Mouse (Mus musculus) embryonic facial prominence, embryonic 10.5 days (tissue): ENCODE data around the gene Htr5b. TPM values are rescaled to one million over a fixed set of nuclear protein-coding genes. Genes with fewer than 3 reads are reported as not detected.

Source experiments
- DNase-seq: peaks from one replicate; pipeline ENCODE4 v3.0.0-alpha.2; 2017; ENCODE audit warnings: low spot score
- H3K27ac ChIP-seq: fragments of 300-500 bp; sonication (generic); replicated peaks from 2 replicates; pipeline ENCODE4 v1.5.1; 2016; ENCODE audit warnings: mild to moderate bottlenecking
- H3K27me3 ChIP-seq: fragments of 300-500 bp; sonication (generic); replicated peaks from 2 replicates; pipeline ENCODE4 v1.6.1; 2016; ENCODE audit warnings: low read depth, mild to moderate bottlenecking; ENCODE audit not compliant: poor library complexity, severe bottlenecking
- H3K36me3 ChIP-seq: fragments of 300-500 bp; sonication (generic); replicated peaks from 2 replicates; pipeline ENCODE4 v1.6.1; 2016; ENCODE audit warnings: mild to moderate bottlenecking, moderate library complexity
- H3K4me1 ChIP-seq: fragments of 300-500 bp; sonication (generic); 2 replicates; pipeline ENCODE4 v1.6.1; 2016
- H3K4me3 ChIP-seq: fragments of 300-500 bp; sonication (generic); 2 replicates; pipeline ENCODE4 v1.5.1; 2016; ENCODE audit warnings: mild to moderate bottlenecking, moderate library complexity
- H3K9me3 ChIP-seq: fragments of 300-500 bp; sonication (generic); 2 replicates; pipeline ENCODE4 v1.6.1; 2016; ENCODE audit warnings: mild to moderate bottlenecking
- WGBS: fragments of 180-500 bp; shearing (Covaris S2); methylation state at CpG from one replicate; pipeline ENCODE4 v1.1.7; 2016; 5-methylcytosine and 5-hydroxymethylcytosine counted together
- polyA plus RNA-seq: library from polyadenylated mRNA; unstranded; fragments of >200 nt; fragmentation: Nextera tagmentation; extraction: Ambion mirVana; gene quantifications from 2 replicates; pipeline ENCODE4 v1.2.1, GENCODE M21; 2016

Htr5b gene
- polyA plus RNA-seq = 0.15 and 0.31 TPM in 2 replicates

- Histone ChIP-seq H3K9me3 (no peaks in the 10 kb centered on the region), H3K27ac (no peak within 1 kb of the TSS), H3K36me3 (no peaks in the 10 kb centered on the region), H3K4me1 (peaks cover 16% of the 10 kb centered on the region), H3K27me3 (peaks cover 48% of the 10 kb centered on the region), H3K4me3 (peak within 1 kb of the TSS; percentile 57)
- 2% methylated on average over 11 of the region's 11 CpGs for WGBS
- DNase-seq = peak; percentile 78
These were observed at the start of gene Htr5b for GRCm38 (mm10) chr1:121528399-121528720. Gene Htr5b, minus strand, starts transcription at chr1:121528465.

DNA sequence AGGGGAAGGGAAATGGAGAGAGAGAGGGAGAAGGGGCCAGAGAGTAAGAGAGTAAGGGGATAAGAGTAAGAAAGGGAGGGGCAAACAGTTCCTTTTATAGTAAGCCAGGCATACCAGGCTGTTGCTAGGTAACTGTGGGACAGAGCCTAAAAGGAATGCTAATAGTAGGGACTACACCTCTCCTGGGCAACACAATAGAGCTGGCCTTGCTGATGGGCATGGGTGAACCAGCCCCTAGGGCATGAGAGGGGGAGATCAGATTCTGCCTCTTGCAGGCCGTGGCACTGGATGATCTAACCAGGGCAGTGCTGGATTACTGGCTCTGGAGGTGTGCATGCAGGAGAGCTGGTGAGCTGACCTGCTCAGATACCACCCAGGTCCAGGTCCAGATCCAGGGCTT is 49.2 kb upstream of the Htr5b start:
- Histone ChIP-seq H3K36me3 (no peaks in the 10 kb centered on the region), H3K9me3 (no peaks in the 10 kb centered on the region), H3K4me3 (no peak overlapping the region), H3K27ac (no peak overlapping the region), H3K27me3 (no peaks in the 10 kb centered on the region), H3K4me1 (no peaks in the 10 kb centered on the region)
- DNase-seq = no peak
- WGBS = 38% methylated on average over 1 of the region's 1 CpGs

DNA sequence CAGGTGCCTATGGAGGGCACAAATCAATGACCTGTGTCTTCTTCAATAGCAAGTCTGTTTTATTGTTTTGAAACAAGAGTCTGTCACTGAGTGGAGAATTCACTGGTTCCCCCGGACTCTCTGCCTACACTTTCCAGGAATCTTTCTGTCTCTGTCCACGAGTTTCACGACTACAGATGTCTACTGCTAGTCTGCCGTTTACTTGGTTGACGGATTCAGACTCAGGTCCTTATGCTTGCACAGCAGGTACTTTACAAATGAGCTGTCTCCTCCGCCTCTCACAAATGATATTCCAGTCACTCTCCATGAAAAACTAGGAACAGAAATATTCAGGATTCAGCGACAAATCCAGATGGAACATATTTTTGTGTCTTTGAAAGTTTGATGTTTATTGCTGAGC is 42.3 kb upstream of the Htr5b start:
- Histone ChIP-seq H3K36me3 (peaks cover 1% of the 10 kb centered on the region), H3K27ac (no peak overlapping the region), H3K4me1 (peaks cover 7% of the 10 kb centered on the region; the same call in 1 of the 2 replicates), H3K9me3 (no peaks in the 10 kb centered on the region), H3K4me3 (no peak overlapping the region), H3K27me3 (no peaks in the 10 kb centered on the region)
- WGBS = 88% methylated on average over 7 of the region's 7 CpGs
- DNase-seq = no peak

GRCm38 (mm10) chr1:121567521-121568489 is 39.5 kb upstream of the Htr5b start, which contains the start of gene Ddx18:
Gene Ddx18, minus strand, starts transcription at chr1:121567989.
- Histone ChIP-seq H3K9me3 (no peaks in the 10 kb centered on the region), H3K4me3 (peak within 1 kb of the TSS; percentile 82), H3K27me3 (no peaks in the 10 kb centered on the region), H3K36me3 (peaks cover 28% of the 10 kb centered on the region), H3K27ac (peak within 1 kb of the TSS; percentile 86), H3K4me1 (peaks cover 7% of the 10 kb centered on the region; the same call in 1 of the 2 replicates)
- peak; percentile 96 for DNase-seq
- 6% methylated on average over 53 of the region's 53 CpGs for WGBS

GRCm38 (mm10) chr1:121557861-121558260 is 29.6 kb upstream of the Htr5b start:
- H3K36me3 ChIP-seq = peaks cover 99% of the 10 kb centered on the region

DNA sequence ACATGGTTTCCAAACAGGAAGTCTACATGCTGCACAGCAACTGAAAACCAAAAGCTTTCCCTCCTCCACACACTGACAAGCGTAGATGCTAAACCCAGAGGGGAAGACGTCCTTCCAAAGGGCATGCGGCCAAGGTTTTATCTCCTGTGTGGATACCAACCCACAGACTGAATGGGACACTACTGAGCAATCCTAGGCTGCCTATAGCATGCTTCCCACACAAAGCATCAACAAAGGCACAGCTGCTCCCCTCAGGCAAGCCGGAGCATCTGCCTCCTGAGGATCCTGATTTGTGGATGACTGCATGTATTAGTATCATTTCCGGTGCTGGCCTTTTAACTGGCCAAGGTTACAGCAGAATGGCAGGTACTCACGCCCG is 23.2 kb upstream of the Htr5b start:
- peaks cover 72% of the 10 kb centered on the region for H3K36me3 ChIP-seq
- WGBS = 88% methylated on average over 7 of the region's 7 CpGs
- H3K27ac ChIP-seq = no peak overlapping the region
- H3K4me1 ChIP-seq = no peaks in the 10 kb centered on the region
- no peak overlapping the region for H3K4me3 ChIP-seq
- H3K27me3 ChIP-seq = no peaks in the 10 kb centered on the region
- H3K9me3 ChIP-seq = no peaks in the 10 kb centered on the region
- DNase-seq = no peak

More at GRCm38 (mm10) chr1:121557861-121558260, 29.6 kb upstream of the Htr5b start:
- Histone ChIP-seq H3K27ac (no peak overlapping the region), H3K4me1 (no peaks in the 10 kb centered on the region), H3K27me3 (no peaks in the 10 kb centered on the region), H3K9me3 (no peaks in the 10 kb centered on the region), H3K4me3 (no peak overlapping the region)
- DNase-seq = no peak
- 94% methylated on average over 5 of the region's 5 CpGs for WGBS

GRCm38 (mm10) chr1:121550801-121551456 is 22.7 kb upstream of the Htr5b start:
- no peaks in the 10 kb centered on the region for H3K9me3 ChIP-seq
- H3K27ac ChIP-seq = no peak overlapping the region
- DNase-seq = no peak
- WGBS = 85% methylated on average over 16 of the region's 16 CpGs
- H3K4me1 ChIP-seq = no peaks in the 10 kb centered on the region
- H3K27me3 ChIP-seq = no peaks in the 10 kb centered on the region
- peaks cover 67% of the 10 kb centered on the region for H3K36me3 ChIP-seq
- H3K4me3 ChIP-seq = no peak overlapping the region

DNA sequence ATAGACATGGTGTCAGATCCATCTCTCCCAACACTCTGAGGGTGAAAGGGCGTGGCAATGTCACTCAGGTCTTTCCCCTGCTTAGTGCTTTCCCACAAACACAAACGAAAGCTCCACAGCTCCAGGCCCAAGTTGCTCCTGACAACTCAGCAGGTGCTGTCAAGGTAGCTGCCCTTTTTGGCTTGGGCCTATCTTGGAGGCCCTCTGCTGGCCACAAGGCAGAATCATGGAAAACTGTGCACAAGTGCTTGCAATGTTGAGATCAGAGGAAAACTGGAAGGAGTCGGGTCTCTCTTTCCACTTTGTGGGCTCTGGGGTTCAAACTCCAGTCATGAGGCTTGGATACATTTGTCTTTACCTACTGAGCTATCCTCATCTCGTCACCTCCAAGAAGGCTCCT is 21.2 kb upstream of the Htr5b start:
- Histone ChIP-seq H3K36me3 (peaks cover 52% of the 10 kb centered on the region), H3K4me1 (no peaks in the 10 kb centered on the region), H3K27me3 (no peaks in the 10 kb centered on the region), H3K4me3 (no peak overlapping the region), H3K27ac (no peak overlapping the region), H3K9me3 (no peaks in the 10 kb centered on the region)
- no peak for DNase-seq
- 74% methylated on average over 4 of the region's 4 CpGs for WGBS

- no peak for DNase-seq
- no peaks in the 10 kb centered on the region for H3K9me3 ChIP-seq
- WGBS = 91% methylated on average over 4 of the region's 4 CpGs
- H3K4me1 ChIP-seq = no peaks in the 10 kb centered on the region
- H3K27me3 ChIP-seq = no peaks in the 10 kb centered on the region
- no peak overlapping the region for H3K27ac ChIP-seq
- H3K4me3 ChIP-seq = no peak overlapping the region
- peaks cover 44% of the 10 kb centered on the region for H3K36me3 ChIP-seq
These were observed 20.4 kb upstream of the Htr5b start for GRCm38 (mm10) chr1:121548667-121549066.

DNA sequence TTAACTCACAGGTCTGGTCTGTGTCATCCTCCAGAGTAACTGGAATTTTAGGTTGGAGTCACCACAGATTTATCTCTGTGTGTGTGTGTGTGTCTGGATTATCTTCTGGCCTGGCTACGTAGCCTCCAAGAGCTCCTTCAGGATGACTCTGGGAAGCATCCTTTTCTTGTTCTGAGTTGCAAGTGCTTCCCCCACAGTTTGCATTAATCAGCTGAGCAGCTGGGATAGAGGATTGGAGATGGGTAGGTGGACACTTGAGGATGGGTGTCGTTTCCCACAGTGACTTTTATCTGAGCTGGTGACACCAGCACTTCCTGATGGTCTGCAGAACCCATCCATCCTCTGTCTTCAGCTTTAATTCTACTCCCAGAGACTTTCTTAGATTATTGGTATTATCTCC is 18.6 kb upstream of the Htr5b start:
- WGBS = 89% methylated on average over 2 of the region's 2 CpGs
- H3K27ac ChIP-seq = no peak overlapping the region
- peaks cover 26% of the 10 kb centered on the region for H3K36me3 ChIP-seq

GRCm38 (mm10) chr1:121540361-121540760 is 12.1 kb upstream of the Htr5b start:
- Histone ChIP-seq H3K27ac (no peak overlapping the region), H3K4me1 (no peaks in the 10 kb centered on the region), H3K36me3 (no peaks in the 10 kb centered on the region), H3K9me3 (no peaks in the 10 kb centered on the region), H3K27me3 (no peaks in the 10 kb centered on the region), H3K4me3 (no peak overlapping the region)
- 84% methylated on average over 8 of the region's 8 CpGs for WGBS
- DNase-seq = no peak

More for the DNA sequence above, 18.6 kb upstream of the Htr5b start:
- no peaks in the 10 kb centered on the region for H3K9me3 ChIP-seq
- H3K4me3 ChIP-seq = no peak overlapping the region
- H3K4me1 ChIP-seq = no peaks in the 10 kb centered on the region
- no peaks in the 10 kb centered on the region for H3K27me3 ChIP-seq
- DNase-seq = no peak

GRCm38 (mm10) chr1:121531439-121531838 is 3.2 kb upstream of the Htr5b start:
- Histone ChIP-seq H3K36me3 (no peaks in the 10 kb centered on the region), H3K4me1 (peaks cover 16% of the 10 kb centered on the region), H3K9me3 (no peaks in the 10 kb centered on the region), H3K27ac (no peak overlapping the region), H3K4me3 (no peak overlapping the region), H3K27me3 (peaks cover 37% of the 10 kb centered on the region)
- DNase-seq = no peak
- WGBS = 74% methylated on average over 7 of the region's 7 CpGs

- H3K4me3 ChIP-seq = no peak overlapping the region
- peaks cover 48% of the 10 kb centered on the region for H3K27me3 ChIP-seq
- H3K4me1 ChIP-seq = peaks cover 16% of the 10 kb centered on the region
- 84% methylated on average over 6 of the region's 6 CpGs for WGBS
- no peak overlapping the region for H3K27ac ChIP-seq
- no peaks in the 10 kb centered on the region for H3K36me3 ChIP-seq
- H3K9me3 ChIP-seq = no peaks in the 10 kb centered on the region
- no peak for DNase-seq
These were observed 1.0 kb upstream of the Htr5b start for GRCm38 (mm10) chr1:121529286-121529685.
